Mouse (Mus musculus): ENCODE measurements around the gene Actg2.
"Not testable (repeated sequence)": the region's sequence is repeated elsewhere in the genome, so short reads cannot be mapped to it uniquely, and the experiment has no call there.

Gene Actg2

DNA sequence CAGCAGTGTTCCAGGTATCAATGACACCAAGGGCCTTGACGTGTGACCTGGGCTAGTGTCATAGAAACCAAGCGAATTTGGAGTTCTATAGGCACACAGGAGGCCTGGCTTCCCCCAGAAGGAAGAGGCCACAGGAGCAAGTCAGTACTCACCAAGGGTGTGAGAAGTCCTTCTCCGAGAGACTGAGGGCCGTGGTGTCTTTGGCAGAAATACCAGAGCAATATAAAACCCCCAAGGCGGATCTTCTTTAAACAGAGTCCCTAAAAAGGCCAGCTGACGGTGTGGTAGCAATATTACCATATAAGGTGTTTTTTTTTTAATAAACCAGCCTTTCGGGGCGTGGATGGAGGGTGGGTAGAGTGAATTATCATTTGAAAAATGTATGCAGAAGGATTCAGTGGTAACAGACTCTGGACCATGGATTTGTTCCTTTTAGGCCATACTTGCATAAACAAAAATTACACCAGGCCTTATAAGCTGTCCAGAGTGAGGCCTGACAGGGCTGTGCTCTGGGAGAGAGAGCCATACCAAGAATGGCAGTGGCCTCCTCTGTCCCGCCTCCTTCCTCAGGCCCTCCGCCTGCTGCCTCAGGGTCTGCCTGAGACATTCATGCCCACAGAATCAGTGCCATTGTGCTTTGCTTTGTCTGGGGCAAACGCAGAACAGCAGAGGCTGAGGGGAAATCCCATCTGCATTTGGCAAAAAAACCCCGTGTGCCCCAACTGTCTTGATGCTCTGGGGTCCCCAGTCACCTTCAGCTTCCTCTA lies at the start of gene Actg2:
Gene Actg2, minus strand, starts transcription at position 238 of the 767 bp plus-strand sequence.
- no peak for DNase-seq (ENCODE audit: low spot score in 2 of 2)

DNA sequence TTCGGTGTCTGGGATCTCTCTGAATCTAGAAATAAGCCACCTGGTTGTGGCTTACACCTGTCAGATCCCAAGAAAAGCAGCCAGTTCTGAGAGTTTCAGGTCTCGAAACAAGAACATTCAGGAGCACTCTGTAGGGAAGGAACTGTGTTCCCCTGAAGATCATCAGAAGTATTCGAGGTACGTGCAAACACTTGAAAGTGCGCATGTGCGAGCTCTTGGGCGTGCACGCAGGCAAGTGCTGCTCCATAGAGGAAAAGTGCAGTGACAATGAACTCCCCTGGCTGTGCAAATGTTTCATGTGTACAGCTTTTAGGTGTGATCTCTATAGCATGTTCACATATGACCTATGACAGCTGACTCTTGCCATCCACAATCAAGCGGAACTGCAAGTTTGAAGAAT lies 49.3 kb upstream of the Actg2 start:
- not testable (repeated sequence) for DNase-seq (ENCODE audit: low spot score in 2 of 2)

GRCm38 (mm10) chr6:83583591-83583990 lies 47.5 kb upstream of the Actg2 start:
- no peak for DNase-seq (ENCODE audit: low spot score in 2 of 2)

GRCm38 (mm10) chr6:83582938-83583270 lies 46.8 kb upstream of the Actg2 start:
- DNase-seq (ENCODE audit: low spot score in 2 of 2), result peak in 1 of 2 experiments; percentile 32

GRCm38 (mm10) chr6:83582135-83582937 lies 46.3 kb upstream of the Actg2 start:
- no peak for DNase-seq (ENCODE audit: low spot score in 2 of 2)

- no peak for DNase-seq (ENCODE audit: low spot score in 2 of 2)
Observed at GRCm38 (mm10) chr6:83577534-83577933, 41.5 kb upstream of the Actg2 start.

DNA sequence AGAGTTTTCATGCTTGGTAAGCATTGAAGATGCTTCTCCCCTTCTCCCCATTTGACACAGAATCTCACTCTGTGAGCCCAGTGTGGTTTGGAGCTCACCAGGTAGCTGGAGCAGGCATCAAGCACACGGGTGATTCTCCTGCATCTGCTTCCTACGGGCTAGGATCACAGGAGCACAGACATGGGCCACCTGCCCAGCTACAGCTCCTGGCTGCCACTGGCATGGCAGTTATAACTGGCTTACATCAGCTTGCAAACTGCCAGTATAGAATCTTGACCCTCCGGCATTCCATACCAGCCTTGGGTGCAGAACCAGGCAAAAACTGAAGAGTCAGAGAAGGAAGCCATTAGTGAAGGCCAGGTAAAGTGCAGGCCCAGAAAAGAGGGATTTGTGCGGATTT lies 39.5 kb upstream of the Actg2 start:
- DNase-seq (ENCODE audit: low spot score in 2 of 2), result no peak

GRCm38 (mm10) chr6:83572671-83573070 lies 36.6 kb upstream of the Actg2 start, which contains the start of gene Stambp:
Gene Stambp, minus strand, starts transcription at chr6:83572729.
- DNase-seq (ENCODE audit: low spot score in 2 of 2), result no peak

DNA sequence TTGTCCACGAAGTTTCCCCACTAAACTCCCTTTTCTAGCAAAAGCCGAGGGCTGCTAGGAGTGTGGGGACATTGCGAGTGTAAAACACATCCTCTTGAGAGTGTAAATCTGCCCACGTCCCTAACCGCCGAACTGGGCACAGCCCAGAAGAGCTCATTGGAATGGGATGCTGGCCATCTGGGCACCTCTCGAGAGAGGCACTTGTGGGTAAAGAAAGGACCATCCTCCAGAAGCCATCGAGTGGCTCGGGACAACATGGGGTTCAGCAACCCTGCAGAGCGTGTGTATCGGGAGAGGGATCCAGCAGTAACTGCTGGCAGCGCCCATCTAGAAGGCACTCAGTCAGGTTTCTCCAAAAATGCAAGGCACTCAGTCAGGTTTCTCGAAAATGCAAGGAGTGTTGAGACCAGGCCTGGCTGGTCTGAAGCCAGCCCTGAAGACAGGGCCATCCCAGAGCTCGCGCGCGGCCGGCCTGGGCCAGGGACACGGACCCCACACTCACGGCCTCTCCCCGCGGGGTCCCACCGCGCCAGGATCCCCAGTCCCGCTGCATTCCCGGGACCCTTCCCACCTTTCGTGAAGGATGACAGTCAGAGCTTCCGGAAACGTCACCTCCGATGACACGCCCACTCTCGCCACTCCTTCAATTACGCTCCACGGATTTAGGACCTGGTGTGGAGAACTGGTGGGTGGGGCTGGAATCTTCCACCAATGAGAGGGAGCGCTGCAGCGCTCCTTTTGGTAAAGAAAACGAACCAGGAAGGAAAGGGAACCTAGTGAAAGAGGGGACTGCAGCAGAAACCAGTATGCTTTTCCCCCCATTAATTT lies 36.0 kb upstream of the Actg2 start:
- peak; percentile 90 to 91 for DNase-seq (ENCODE audit: low spot score in 2 of 2)

GRCm38 (mm10) chr6:83568901-83569862 lies 33.1 kb upstream of the Actg2 start:
- no peak for DNase-seq (ENCODE audit: low spot score in 2 of 2)

DNA sequence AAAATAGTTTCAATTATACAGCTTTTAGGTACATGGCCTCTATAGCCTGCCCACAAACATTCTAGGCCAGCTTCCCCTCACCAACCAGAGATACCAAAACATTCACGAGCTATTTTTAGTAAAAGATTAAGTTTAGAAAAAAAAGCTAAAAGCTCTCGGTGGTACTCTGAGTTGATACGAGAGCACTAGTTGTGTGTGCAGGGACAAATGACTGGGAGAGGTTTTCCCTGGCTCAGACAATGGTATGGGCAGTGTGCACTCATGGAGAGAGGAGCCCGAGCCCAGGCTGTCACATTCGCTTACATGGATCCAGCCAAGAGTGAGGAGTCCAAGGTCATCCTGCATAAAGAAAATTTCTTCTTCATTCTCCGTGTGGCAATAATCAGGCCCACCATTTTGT lies 19.9 kb upstream of the Actg2 start:
- no peak for DNase-seq (ENCODE audit: low spot score in 2 of 2)

- DNase-seq (ENCODE audit: low spot score in 2 of 2), result no peak
Observed at GRCm38 (mm10) chr6:83548346-83548745, 12.3 kb upstream of the Actg2 start.

DNA sequence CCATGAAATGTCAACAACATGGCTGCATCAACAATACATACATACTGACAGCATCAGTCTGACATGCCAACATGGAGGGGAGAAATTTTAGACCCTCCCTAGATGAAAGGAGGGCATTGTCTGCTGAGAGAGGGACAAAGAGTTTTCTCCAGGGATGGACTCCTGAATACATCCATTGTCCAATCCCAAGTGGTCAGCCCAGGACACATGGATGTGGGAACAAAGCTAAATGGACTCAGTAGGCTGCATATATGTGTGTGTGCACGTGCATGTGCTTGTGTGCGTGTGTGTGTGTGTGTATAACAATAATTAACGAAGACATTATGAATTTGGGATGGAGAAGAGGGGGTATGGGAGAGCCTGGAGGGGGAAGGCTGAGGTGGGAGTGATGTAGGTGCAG lies 9.7 kb upstream of the Actg2 start:
- no peak for DNase-seq (ENCODE audit: low spot score in 2 of 2)

DNA sequence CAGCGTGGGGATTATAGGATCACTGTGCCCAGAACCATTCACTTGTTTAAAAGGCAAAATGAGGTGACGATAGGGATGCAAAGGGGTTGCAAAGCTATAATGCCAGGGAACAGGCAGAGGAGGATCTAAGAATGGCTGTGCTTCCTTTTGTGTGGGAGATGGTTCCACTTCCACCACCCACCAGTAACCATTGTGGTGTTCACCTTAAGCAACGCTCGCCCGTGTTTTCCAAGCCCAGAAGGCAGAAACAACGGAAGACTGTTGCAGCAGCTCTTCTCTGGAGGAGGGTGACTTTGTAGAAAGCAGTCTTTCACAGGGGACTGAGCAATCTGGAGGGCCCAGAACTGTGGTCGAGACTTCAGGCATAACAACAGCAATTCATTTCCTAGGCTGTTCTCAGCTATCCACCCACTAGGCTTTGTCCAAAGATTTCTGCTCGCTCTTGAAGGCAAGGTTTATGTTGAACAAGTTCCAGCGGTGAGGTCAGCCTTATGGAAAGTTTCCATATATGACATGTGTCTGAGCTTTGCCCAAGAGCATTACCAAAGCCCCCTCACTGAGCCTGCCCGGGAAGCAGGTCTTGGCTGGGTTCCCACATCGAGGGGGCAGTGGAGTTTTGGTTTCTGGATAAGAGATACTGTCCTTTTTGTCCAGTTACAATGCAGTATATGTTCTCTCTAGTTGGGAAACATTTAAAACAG lies 5.8 kb upstream of the Actg2 start:
- DNase-seq (ENCODE audit: low spot score in 2 of 2), result peak; percentile 15 to 42

GRCm38 (mm10) chr6:83540017-83540416 lies 4.0 kb upstream of the Actg2 start:
- no peak for DNase-seq (ENCODE audit: low spot score in 2 of 2)

- DNase-seq (ENCODE audit: low spot score in 2 of 2), result no peak
Observed at GRCm38 (mm10) chr6:83536795-83537059, 662 bp upstream of the Actg2 start.

DNA sequence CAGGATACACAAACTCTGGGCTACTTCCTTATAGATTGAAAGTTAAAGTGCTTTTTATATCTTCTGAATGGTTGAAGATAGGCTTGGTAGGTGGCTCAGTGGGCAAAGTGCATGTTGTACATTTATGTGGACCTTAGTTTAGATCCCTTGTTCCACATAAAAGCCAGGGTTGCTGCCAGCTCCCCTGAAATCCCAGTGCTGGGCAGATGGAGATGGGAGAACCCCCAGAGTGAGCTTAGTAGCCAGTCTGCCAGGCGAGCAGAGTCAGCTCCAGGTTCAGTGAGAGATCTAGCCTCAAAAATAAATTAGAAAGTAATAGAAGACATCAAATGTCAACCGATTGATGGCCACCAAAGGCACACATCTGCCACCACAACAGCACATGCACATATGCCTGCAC lies 3.5 kb downstream of the Actg2 start:
- no peak for DNase-seq (ENCODE audit: low spot score in 2 of 2)

DNA sequence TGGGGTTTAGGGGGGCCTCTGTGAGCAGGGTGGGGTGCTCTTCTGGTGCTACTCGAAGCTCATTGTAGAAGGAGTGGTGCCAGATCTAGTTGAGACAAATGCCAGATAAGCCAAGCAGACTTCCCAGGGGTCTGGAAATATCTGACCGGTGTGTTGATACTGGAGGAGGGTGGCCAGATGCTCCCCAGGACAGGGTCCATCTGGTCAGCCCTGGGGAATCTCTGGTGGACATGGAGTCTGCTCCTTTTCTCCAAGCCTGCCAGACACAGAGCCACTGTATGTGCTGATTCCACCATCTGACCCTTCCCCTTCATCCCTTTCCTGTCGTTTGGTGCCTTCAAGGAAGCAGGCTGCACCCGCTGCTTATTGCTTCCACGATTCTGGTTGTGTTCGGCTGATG lies 12.9 kb downstream of the Actg2 start:
- DNase-seq (ENCODE audit: low spot score in 2 of 2), result no peak

GRCm38 (mm10) chr6:83521784-83522183 lies 14.3 kb downstream of the Actg2 start:
- no peak for DNase-seq (ENCODE audit: low spot score in 2 of 2)

- DNase-seq (ENCODE audit: low spot score in 2 of 2), result no peak
Observed at GRCm38 (mm10) chr6:83518637-83519036, 17.4 kb downstream of the Actg2 start.

DNA sequence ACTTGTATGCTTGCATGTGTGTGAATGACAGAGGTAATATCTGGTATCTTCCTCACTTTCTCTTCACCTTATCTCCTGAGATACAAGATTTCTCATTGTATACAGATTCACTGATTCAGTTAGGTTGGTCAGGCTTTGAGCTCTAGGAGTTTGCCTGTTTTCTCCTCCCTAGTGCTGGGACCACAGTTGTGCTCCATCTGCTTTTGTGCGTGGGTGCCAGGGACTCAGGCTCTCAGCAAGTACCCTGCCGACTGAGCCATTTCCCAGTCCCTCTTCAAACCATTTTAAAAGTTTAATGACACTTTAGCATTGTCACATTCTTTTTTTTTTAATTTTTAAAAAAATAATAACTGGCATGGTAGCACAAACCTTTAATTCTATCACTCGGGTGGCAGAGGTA lies 20.9 kb downstream of the Actg2 start:
- no peak for DNase-seq (ENCODE audit: low spot score in 2 of 2)

Measured in heart, adult 9 months (tissue).